Mouse (Mus musculus): ENCODE results near the gene Exosc1. TPM values are rescaled to one million over a fixed set of nuclear protein-coding genes. Genes with fewer than 3 reads are reported as not detected.
A peak's percentile ranks its signal among the peaks of the same experiment; 100 is the strongest.

Gene Exosc1
- polyA plus RNA-seq, 1 experiment from 2014 or later: 69.3 TPM

GRCm38 (mm10) chr19:41905246-41905645 is 28.0 kb downstream of the Exosc1 start:
- no peaks in the 10 kb centered on the region for H3K9me3 ChIP-seq (replicated peaks; ENCODE audit: low read length)
- no peak overlapping the region for H3K4me3 ChIP-seq (replicated peaks; ENCODE audit: low read depth, low read length)
- no peaks in the 10 kb centered on the region for H3K36me3 ChIP-seq (ENCODE audit: insufficient read depth, low read length)
- no peak for TF ChIP-seq CTCF (IDR thresholded peaks at IDR 0.05; ENCODE audit: low read depth)
- H3K4me2 ChIP-seq (ENCODE audit: low read length): no peak overlapping the region
- DNase-seq (ENCODE audit: low spot score) (no peak), ATAC-seq (replicated peaks; ENCODE audit: low FRiP score, low read depth) (no peak)
- H3K27ac ChIP-seq: no peak overlapping the region
- H3K27me3 ChIP-seq (ENCODE audit: insufficient read depth, low read length): no peaks in the 10 kb centered on the region
- 89% methylated on average over 2 of the region's 2 CpGs for WGBS
- no peak overlapping the region for H3K9ac ChIP-seq (ENCODE audit: low read depth, low read length)
- H3K4me1 ChIP-seq (replicated peaks; ENCODE audit: insufficient read depth, low read length): no peaks in the 10 kb centered on the region

- H3K4me3 ChIP-seq (replicated peaks; ENCODE audit: low read depth, low read length): no peak overlapping the region
- no peaks in the 10 kb centered on the region for H3K4me1 ChIP-seq (replicated peaks; ENCODE audit: insufficient read depth, low read length)
- no peak for TF ChIP-seq CTCF (IDR thresholded peaks at IDR 0.05; ENCODE audit: low read depth)
- WGBS: 84% methylated on average over 10 of the region's 10 CpGs
- H3K9me3 ChIP-seq (replicated peaks; ENCODE audit: low read length): no peaks in the 10 kb centered on the region
- no peak overlapping the region for H3K27ac ChIP-seq
- no peak for DNase-seq (ENCODE audit: low spot score)
- ATAC-seq (replicated peaks; ENCODE audit: low FRiP score, low read depth): no peak
- no peaks in the 10 kb centered on the region for H3K27me3 ChIP-seq (ENCODE audit: insufficient read depth, low read length)
- no peak overlapping the region for H3K9ac ChIP-seq (ENCODE audit: low read depth, low read length)
- H3K36me3 ChIP-seq (ENCODE audit: insufficient read depth, low read length): no peaks in the 10 kb centered on the region
- H3K4me2 ChIP-seq (ENCODE audit: low read length): no peak overlapping the region
Measured at GRCm38 (mm10) chr19:41902848-41903593, 30.2 kb downstream of the Exosc1 start.

- no peak overlapping the region for H3K4me2 ChIP-seq (ENCODE audit: low read length)
- no peaks in the 10 kb centered on the region for H3K9me3 ChIP-seq (replicated peaks; ENCODE audit: low read length)
- H3K36me3 ChIP-seq (ENCODE audit: insufficient read depth, low read length): no peaks in the 10 kb centered on the region
- H3K4me3 ChIP-seq (replicated peaks; ENCODE audit: low read depth, low read length): no peak overlapping the region
- DNase-seq (ENCODE audit: low spot score) (no peak), ATAC-seq (replicated peaks; ENCODE audit: low FRiP score, low read depth) (no peak)
- no peaks in the 10 kb centered on the region for H3K4me1 ChIP-seq (replicated peaks; ENCODE audit: insufficient read depth, low read length)
- no peak for TF ChIP-seq CTCF (IDR thresholded peaks at IDR 0.05; ENCODE audit: low read depth)
- H3K9ac ChIP-seq (ENCODE audit: low read depth, low read length): no peak overlapping the region
- H3K27ac ChIP-seq: no peak overlapping the region
- WGBS: 42% methylated on average over 2 of the region's 2 CpGs
- H3K27me3 ChIP-seq (ENCODE audit: insufficient read depth, low read length): no peaks in the 10 kb centered on the region
Measured at GRCm38 (mm10) chr19:41901696-41902095, 31.5 kb downstream of the Exosc1 start.

- H3K4me1 ChIP-seq (replicated peaks; ENCODE audit: insufficient read depth, low read length): peaks cover 4% of the 10 kb centered on the region; the same call in 1 of the 2 replicates
Measured at GRCm38 (mm10) chr19:41900495-41901090, 32.6 kb downstream of the Exosc1 start.

GRCm38 (mm10) chr19:41898860-41899259 is 34.4 kb downstream of the Exosc1 start:
- no peaks in the 10 kb centered on the region for H3K36me3 ChIP-seq (ENCODE audit: insufficient read depth, low read length)
- H3K4me1 ChIP-seq (replicated peaks; ENCODE audit: insufficient read depth, low read length): peaks cover 13% of the 10 kb centered on the region
- no peak overlapping the region for H3K4me3 ChIP-seq (replicated peaks; ENCODE audit: low read depth, low read length)
- H3K9ac ChIP-seq (ENCODE audit: low read depth, low read length): no peak overlapping the region
- H3K27me3 ChIP-seq (ENCODE audit: insufficient read depth, low read length): no peaks in the 10 kb centered on the region
- WGBS: 46% methylated on average over 4 of the region's 4 CpGs
- peak; percentile 86 for TF ChIP-seq CTCF (IDR thresholded peaks at IDR 0.05; ENCODE audit: low read depth)
- ATAC-seq (replicated peaks; ENCODE audit: low FRiP score, low read depth) (no peak), DNase-seq (ENCODE audit: low spot score) (peak; percentile 85)
- H3K4me2 ChIP-seq (ENCODE audit: low read length): no peak overlapping the region
- no peaks in the 10 kb centered on the region for H3K9me3 ChIP-seq (replicated peaks; ENCODE audit: low read length)
- H3K27ac ChIP-seq: no peak overlapping the region

More at GRCm38 (mm10) chr19:41900495-41901090, 32.6 kb downstream of the Exosc1 start:
- 89% methylated on average over 8 of the region's 8 CpGs for WGBS
- Histone ChIP-seq H3K4me3 (replicated peaks; ENCODE audit: low read depth, low read length) (no peak overlapping the region), H3K27ac (no peak overlapping the region), H3K4me2 (ENCODE audit: low read length) (no peak overlapping the region), H3K9ac (ENCODE audit: low read depth, low read length) (no peak overlapping the region), H3K27me3 (ENCODE audit: insufficient read depth, low read length) (no peaks in the 10 kb centered on the region), H3K9me3 (replicated peaks; ENCODE audit: low read length) (no peaks in the 10 kb centered on the region), H3K36me3 (ENCODE audit: insufficient read depth, low read length) (no peaks in the 10 kb centered on the region)
- ATAC-seq (replicated peaks; ENCODE audit: low FRiP score, low read depth): no peak
- no peak for TF ChIP-seq CTCF (IDR thresholded peaks at IDR 0.05; ENCODE audit: low read depth)
- DNase-seq (ENCODE audit: low spot score): no peak

- Histone ChIP-seq H3K4me2 (ENCODE audit: low read length) (peak overlapping the region; percentile 81), H3K27ac (0 out of 2 replicates have a peak overlapping the region, but pooled peaks have one; percentile 47), H3K36me3 (ENCODE audit: insufficient read depth, low read length) (no peaks in the 10 kb centered on the region), H3K27me3 (ENCODE audit: insufficient read depth, low read length) (no peaks in the 10 kb centered on the region), H3K9ac (ENCODE audit: low read depth, low read length) (peak overlapping the region; percentile 36; the same call in 1 of the 2 replicates), H3K9me3 (replicated peaks; ENCODE audit: low read length) (no peaks in the 10 kb centered on the region), H3K4me1 (replicated peaks; ENCODE audit: insufficient read depth, low read length) (peaks cover 13% of the 10 kb centered on the region), H3K4me3 (replicated peaks; ENCODE audit: low read depth, low read length) (peak overlapping the region; percentile 78)
- no peak for TF ChIP-seq CTCF (IDR thresholded peaks at IDR 0.05; ENCODE audit: low read depth)
- DNase-seq (ENCODE audit: low spot score) (no peak), ATAC-seq (replicated peaks; ENCODE audit: low FRiP score, low read depth) (peak; percentile 25; the same call in 1 of the 2 replicates)
- WGBS: 18% methylated on average over 18 of the region's 18 CpGs
Measured at GRCm38 (mm10) chr19:41896319-41896711, 36.9 kb downstream of the Exosc1 start.
